10 mouse cellular contexts compared by ENCODE assay signal in genomic region chr1:173333312-173334253, GRCm38 (mm10). TPM values are rescaled to one million over a fixed set of nuclear protein-coding genes. Genes with fewer than 3 reads are reported as not detected.
DNase-seq lines count a peak whose midpoint lies in the region; ATAC-seq lines count a peak whose summit lies in the region.
"Had no signal": no experiment of that assay in that cellular context is flagged by ENCODE, and none has a peak within 500 bp of the region (broad histone marks: within the 10 kb centered on the region; RNA-seq: fewer than 3 reads in every experiment).

Ackr1 (minus strand) TSS chr1:173333750.

- no peak within 1 kb of the TSS for H3K27ac ChIP-seq in forebrain, embryonic 16.5 days (ENCODE audit: low read length)
- no peak within 1 kb of the TSS for H3K27ac ChIP-seq in limb, embryonic 10.5 days

- intact Hi-C loops in left cerebral cortex, postnatal 36 days (cut with DNase I), result no loop called here

- no peak for DNase-seq in left cerebral cortex, adult 18-20 months (ENCODE audit: low spot score in 2 of 2)
- DNase-seq in left cerebral cortex, adult 9 months (ENCODE audit: low spot score in 2 of 2), result no peak
- no peak for DNase-seq in left cerebral cortex, postnatal 36 days (ENCODE audit: low spot score in 2 of 2)
- peak; percentile 64 to 78 for DNase-seq in spleen, postnatal 10 days (ENCODE audit: low spot score in 2 of 2)
- DNase-seq in adrenal gland, postnatal 4 days (ENCODE audit: low spot score in 2 of 2), result no peak
- no peak for DNase-seq in cerebellum, postnatal 4 days (ENCODE audit: low spot score in 2 of 2)
- no peak for DNase-seq in limb, embryonic 10.5 days (ENCODE audit: low spot score)
- DNase-seq: lung, postnatal 14 days; thymus, adult 2 months had no signal

- H3K9me3 ChIP-seq in forebrain, embryonic 16.5 days (ENCODE audit: control insufficient read depth, low read length), result no peaks in the 10 kb centered on the region
- no peaks in the 10 kb centered on the region for H3K9me3 ChIP-seq in limb, embryonic 10.5 days (replicated peaks)

- ATAC-seq in forebrain, embryonic 16.5 days, result 0 out of 2 replicates have a peak, but pooled peaks have one; percentile 13

- H3K4me2 ChIP-seq in forebrain, embryonic 16.5 days (ENCODE audit: low read length), result no peak within 1 kb of the TSS

- WGBS in forebrain, embryonic 16.5 days, result 73% methylated on average over 9 of the region's 9 CpGs
- 70% methylated on average over 9 of the region's 9 CpGs for WGBS in limb, embryonic 10.5 days

- H3K36me3 ChIP-seq in forebrain, embryonic 16.5 days (ENCODE audit: control insufficient read depth, insufficient read depth), result 0 out of 2 replicates have a peak, but pooled peaks cover 4% of the 10 kb centered on the region
- H3K36me3 ChIP-seq in limb, embryonic 10.5 days, result no peaks in the 10 kb centered on the region

- H3K27me3 ChIP-seq in forebrain, embryonic 16.5 days (replicated peaks; ENCODE audit: control insufficient read depth, insufficient read depth, low read length), result no peaks in the 10 kb centered on the region
- no peaks in the 10 kb centered on the region for H3K27me3 ChIP-seq in limb, embryonic 10.5 days (ENCODE audit: low read depth, poor library complexity, severe bottlenecking)

- H3K4me1 ChIP-seq in forebrain, embryonic 16.5 days (replicated peaks; ENCODE audit: control insufficient read depth, insufficient read depth, low read length), result peaks cover under 1% of the 10 kb centered on the region; the same call in 1 of the 2 replicates
- no peaks in the 10 kb centered on the region for H3K4me1 ChIP-seq in limb, embryonic 10.5 days

- no peak within 1 kb of the TSS for H3K4me3 ChIP-seq in forebrain, embryonic 16.5 days (replicated peaks; ENCODE audit: low read length)
- H3K4me3 ChIP-seq in limb, embryonic 10.5 days, result no peak within 1 kb of the TSS

- no peak within 1 kb of the TSS for H3K9ac ChIP-seq in forebrain, embryonic 16.5 days (replicated peaks; ENCODE audit: low read depth, low read length)

RNA-seq across cellular contexts. Expression of gene Ackr1, which starts in this region (rescaled TPM):
- total RNA-seq in left cerebral cortex, adult 18-20 months (2021), result 10 to 100 TPM; 71.0 to 71.7 TPM
- 12.4 and 14.0 TPM in 2 replicates for polyA plus RNA-seq in forebrain, embryonic 16.5 days (2015; fragmentation: Nextera tagmentation; extraction: Ambion mirVana)
- 10 to 100 TPM; 83.5 to 94.7 TPM for total RNA-seq in left cerebral cortex, postnatal 36 days (2021)
- total RNA-seq in adrenal gland, postnatal 4 days (2021), result 1 to 10 TPM; 5.0 to 6.2 TPM
- 0.55 and 0.78 TPM in 2 replicates for polyA plus RNA-seq in limb, embryonic 10.5 days (2016; fragmentation: Nextera tagmentation; extraction: Ambion mirVana)

Comparison
In these comparisons a context has a peak if more than half of its experiments do, and no peak if none do; other contexts are left out.
1. RNA of gene Ackr1 (total RNA-seq): 83.5 to 94.7 TPM in left cerebral cortex, postnatal 36 days and 71.0 to 71.7 TPM in left cerebral cortex, adult 18-20 months; 5.0 to 6.2 TPM in adrenal gland, postnatal 4 days; every median in the first group is over 4 times any median in the second.
2. DNase-seq: peak in spleen, postnatal 10 days (2 of 2); none in left cerebral cortex, adult 18-20 months (0 of 2), left cerebral cortex, adult 9 months (0 of 2), left cerebral cortex, postnatal 36 days (0 of 2), adrenal gland, postnatal 4 days (0 of 2), cerebellum, postnatal 4 days (0 of 2) and limb, embryonic 10.5 days (single experiment).